Mouse (Mus musculus): Measurements from ENCODE around the gene Tmem175.
A peak's percentile ranks its signal among the peaks of the same experiment; 100 is the strongest.
"Not testable (repeated sequence)": the region's sequence is repeated elsewhere in the genome, so short reads cannot be mapped to it uniquely, and the experiment has no call there.

The Tmem175 gene

DNA sequence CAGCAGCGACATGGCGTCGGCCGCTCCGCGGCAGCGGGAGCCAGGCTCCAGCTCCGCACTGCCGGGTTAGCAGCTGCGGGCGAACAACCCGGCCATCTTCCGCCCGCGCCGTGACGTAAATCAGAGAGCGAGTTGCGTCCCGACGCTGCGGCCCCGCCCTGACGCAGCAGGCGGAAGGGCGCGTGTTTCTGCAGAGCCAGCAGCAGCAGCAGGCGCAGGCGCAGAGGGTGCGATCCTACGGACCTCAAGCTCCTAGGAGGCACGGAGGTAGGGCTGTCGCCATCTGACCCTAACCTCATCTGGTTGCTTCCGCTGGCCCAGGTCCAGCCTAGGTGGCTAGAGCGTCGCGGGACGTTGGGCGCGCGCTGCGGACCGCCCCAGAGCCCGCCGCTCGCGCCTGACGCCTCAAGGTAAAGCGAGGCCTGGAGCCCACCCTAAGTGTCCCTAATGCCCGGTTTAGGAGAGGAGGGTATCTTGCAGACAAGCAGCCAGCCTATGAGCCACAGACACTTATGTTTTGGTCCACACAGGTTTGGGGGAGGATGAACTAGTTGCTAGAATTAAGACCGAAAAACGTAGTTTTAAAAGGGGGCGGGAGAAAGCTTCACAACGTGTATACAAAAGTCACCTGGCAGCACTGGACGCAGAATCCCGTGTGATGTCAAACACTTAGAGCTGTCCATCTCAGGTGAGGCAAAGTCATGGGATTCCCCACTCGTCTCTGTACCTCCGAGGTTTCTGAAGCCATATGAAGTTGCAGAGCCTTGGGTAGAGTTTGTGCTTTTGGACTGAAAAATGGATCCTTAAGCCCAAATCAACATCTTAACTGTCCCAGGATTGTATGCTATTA is at the start of gene Tmem175, which contains the start of gene Gak:
Tmem175 (plus strand) TSS at position 137 of the 850 bp plus-strand sequence.
Gak (minus strand) TSS at position 122 of the 850 bp plus-strand sequence.
- DNase-seq (ENCODE audit: low spot score): peak; percentile 95

- no peak for DNase-seq (ENCODE audit: low spot score)
Observed at GRCm38 (mm10) chr5:108581361-108581891, 48.1 kb upstream of the Tmem175 start.

DNA sequence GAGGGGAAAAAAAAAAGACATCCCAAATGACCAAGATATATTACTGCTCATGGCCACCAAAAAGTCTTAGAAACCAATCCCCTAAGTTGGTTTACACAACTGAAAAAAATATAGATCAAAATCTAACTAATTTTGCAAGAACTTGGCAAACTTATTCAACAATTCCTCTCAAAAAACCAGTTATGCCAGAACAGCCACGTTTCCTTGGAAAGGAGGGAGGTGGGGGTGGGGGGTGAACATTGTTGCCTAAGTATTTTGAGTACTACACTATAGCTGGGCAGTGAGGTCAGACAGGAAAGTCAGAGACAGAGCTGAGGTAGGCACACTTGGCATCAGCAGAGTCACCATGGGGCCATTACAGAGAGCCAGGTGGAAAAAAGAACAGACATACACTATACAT is 29.6 kb upstream of the Tmem175 start:
- no peak for DNase-seq (ENCODE audit: low spot score)

DNA sequence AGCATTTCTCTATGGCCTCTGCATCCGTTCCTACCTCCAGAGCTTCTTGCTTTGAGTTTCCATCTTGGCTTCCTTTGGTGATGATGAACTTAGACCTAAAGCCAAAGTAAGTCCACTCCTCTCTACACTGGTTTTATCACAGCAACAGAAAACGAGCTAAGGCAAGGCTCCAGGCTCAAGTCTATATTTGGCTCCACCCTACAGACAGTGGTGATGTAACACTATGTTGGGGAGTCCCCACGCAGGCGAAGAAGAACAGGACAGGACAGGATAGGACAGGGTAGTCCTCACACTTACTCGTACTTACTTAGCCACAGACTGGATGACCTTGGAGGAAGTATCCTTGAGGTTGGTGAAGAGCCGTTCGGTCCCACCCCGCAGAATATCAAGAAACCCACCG is 27.0 kb upstream of the Tmem175 start:
- no peak for DNase-seq (ENCODE audit: low spot score)

DNA sequence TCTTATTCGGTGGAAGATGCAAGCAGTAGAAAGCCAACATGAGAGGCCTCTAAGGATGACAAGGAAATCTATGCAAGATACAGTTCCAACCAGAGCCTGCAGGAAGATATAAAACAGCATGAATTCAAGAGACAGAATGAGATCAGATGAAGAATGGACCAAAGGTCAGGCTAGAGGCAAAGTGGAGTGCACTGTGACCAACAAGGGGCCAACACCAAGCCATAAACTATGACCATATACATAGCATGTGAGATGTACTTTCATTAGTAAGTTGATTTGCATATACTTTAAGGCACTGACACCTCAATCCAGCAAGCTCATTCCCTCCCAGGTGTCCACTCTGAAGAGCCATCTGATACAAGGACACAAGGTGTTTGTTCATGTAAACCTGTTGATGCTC is 19.1 kb upstream of the Tmem175 start:
- DNase-seq (ENCODE audit: low spot score): no peak

DNA sequence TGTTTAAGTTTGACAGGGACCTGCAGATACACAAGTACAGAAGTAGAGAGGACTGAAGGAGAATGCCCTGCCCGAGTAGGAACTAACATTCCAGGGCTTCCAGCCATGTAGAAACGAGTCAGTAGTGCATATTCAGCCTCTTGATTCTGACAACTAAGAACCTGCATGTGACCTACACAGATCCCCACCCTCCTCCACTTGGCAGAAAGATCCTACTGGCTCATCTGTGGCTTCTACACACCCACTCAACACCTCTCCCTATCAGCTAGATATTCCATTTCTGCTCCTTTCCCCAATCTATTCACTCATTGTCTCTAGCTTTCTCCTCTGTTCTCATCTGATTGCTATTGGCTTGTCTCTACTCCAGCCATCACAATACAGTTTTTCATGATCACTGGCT is 7.7 kb upstream of the Tmem175 start:
- DNase-seq (ENCODE audit: low spot score): no peak

DNA sequence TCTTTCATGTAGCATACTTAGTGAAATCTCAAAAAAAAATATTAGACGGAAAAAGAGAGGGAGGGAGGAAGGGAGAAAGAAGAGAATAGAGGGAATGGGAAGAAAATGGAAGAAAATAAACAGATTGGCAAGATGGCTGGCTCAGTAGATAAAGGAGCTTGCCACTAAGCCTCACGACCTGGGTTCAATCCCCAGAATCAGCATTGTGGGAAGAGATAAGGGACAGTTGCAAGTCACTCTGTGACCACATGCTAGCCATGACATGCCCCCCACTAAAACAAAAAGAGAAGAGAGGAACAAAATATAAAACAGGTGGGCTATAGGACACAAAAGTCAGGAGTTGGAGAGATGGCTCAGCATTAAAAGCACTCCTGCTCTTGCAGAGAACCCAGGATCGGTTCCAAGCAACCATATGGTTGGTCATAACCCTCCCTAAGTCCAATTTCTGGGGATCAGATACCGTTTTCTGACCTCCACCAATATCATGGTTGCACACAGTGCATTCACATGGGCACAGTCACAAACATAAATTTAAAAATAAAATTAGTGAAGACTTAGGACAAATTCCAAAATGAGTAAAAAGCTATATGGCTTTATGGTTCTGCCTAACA is 3.4 kb upstream of the Tmem175 start:
- no peak for DNase-seq (ENCODE audit: low spot score)

DNA sequence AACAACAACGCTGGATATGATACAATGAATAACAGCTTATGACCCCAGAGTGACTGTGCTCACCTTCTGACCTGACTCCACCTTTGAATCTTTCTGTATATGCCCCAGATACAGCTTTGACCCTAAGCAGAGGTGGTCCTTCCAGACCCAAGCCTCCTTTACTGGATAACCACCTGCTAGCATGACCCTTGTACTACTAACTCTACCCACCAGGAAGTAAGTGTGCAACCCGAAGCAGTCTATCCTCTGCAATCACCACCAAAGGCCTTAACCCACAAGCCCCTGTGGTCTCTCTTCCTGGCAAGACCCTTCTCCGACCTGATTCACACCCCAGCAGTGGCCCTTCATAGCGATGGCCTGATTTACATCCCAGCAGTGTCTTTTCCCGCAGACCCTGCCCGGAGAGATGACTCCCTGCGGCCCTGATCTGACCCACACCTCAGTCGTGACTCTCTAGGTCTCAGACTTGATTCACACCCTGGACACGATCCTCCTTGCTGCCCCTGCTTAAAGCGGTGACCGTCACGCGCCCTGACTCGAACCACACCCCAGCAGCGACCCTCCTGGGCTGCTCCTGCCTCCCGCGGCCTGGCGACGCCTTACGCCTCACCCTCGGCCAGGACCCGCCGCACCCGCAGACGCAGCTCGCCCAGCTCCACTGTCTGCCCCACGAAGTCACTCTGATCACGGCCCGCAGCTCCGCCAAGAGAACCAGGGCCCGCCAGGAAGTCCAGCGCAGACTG is 508 bp upstream of the Tmem175 start:
- peak; percentile 39 for DNase-seq (ENCODE audit: low spot score)

DNA sequence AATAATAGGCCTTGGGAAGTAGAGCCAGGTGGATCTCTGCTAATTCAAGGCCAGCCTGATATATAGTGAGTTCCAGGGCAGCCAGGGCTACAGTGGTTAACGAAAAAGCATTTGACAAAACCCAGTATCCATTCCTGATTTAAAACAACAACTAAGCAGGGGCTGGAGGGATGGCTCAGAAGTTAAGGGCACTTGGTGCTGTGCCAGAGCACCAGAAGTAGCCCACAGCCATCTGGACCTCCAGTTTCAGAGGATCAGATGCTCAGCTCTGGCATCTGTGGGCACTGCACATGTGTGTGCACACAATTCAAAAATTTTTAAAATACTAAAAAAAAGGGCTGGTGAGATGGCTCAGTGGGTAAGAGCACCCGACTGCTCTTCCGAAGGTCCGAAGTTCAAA is 4.1 kb downstream of the Tmem175 start:
- DNase-seq (ENCODE audit: low spot score): no peak

DNA sequence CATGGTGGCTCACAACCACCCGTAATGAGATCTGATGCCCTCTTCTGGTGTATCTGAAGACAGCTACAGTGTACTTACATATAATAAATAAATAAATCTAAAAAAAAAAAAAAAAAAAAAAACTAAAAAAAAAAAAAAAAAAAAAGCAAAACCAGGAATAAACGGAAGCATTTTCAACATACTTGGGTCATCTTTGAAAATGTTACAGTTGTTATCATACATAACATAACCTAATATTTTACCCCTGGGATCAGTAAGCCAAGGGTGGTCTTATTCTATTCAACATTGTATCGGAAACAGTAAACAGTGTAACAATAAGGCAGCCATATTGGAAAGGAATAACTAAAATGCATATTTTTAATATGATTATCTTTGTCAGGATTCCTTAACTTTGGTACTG is 4.5 kb downstream of the Tmem175 start:
- DNase-seq (ENCODE audit: low spot score): not testable (repeated sequence)

DNA sequence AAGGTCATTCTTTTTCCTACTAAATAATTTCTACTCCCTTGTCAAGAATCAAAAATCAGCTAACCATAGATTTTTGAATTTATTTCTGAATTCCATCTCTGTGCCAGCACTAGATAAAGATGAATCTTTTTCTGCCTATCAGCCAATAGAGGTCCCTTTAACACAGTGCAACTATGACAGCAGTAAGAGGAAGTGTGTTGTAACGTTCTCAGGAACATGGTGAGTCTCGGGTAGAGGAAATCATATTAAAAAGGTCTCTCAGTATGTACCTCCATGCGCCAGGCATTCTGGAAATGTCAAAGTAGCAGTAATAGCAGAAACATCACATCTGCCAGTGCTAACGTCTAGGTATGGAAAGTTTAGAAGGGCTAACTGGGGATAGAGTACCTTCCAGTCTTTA is 6.6 kb downstream of the Tmem175 start:
- DNase-seq (ENCODE audit: low spot score): no peak

GRCm38 (mm10) chr5:108643674-108644073 is 14.1 kb downstream of the Tmem175 start:
- DNase-seq (ENCODE audit: low spot score): no peak

DNA sequence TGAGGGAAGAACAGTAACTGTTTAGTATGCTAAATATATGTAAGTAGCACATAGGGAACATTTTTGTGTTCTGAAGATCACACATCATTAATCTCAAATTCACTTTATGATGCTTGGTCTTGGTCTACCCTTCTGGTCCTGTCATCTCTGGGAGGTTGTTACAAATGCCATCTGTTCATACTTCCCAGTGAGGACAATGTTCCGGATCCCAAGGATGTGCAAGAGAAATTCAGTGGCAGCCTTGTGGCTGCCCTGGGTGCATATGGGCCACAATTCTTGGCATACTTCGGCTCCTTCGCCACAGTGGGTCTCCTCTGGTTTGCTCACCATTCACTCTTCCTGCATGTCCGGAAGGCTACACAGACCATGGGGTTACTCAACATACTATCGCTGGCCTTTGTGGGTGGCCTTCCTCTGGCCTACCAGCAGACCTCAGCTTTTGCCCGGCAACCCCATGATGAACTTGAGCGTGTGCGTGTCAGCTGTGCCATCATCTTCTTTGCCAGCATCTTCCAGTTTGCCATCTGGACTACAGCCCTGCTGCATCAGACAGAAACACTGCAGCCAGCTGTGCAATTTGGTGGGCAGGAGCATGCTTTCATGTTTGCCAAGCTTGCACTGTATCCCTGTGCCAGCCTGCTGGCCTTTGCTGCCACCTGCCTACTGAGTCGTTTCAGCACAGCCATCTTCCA is 16.2 kb downstream of the Tmem175 start:
- DNase-seq (ENCODE audit: low spot score): no peak

DNA sequence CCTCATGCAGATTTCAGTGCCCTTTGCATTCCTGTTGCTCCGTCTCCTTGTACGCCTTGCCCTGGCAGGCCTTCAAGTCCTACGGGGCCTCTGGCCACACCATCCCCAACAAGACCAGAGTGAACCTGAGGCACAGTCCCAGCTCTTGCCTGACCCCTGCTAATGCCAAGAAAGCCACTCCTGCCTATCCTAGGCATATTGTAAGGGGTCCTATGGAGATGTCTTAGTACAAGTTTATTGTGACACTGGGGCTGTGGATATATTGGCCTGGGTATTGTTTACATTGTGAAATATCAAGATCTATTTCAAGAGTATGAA is 16.7 kb downstream of the Tmem175 start:
- DNase-seq (ENCODE audit: low spot score): no peak

DNA sequence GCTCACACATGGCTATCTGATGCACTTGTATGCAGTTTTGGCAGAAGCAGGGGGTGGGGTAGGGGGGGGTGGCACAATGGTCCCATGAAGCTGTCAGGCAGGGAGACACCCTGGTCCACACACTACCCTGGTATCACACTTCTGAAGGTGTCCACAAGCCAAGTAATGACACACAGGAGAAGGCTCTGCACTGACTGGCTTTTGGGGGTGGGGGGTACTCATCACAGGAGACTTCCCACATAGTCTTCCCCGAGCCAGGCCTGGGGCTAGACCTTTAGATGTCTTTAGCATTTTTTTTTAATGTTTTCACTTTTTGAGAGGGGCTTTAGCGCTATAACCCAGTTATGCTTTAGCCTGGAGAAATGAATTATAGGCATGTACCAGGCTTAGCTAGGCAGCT is 17.7 kb downstream of the Tmem175 start:
- DNase-seq (ENCODE audit: low spot score): no peak

DNA sequence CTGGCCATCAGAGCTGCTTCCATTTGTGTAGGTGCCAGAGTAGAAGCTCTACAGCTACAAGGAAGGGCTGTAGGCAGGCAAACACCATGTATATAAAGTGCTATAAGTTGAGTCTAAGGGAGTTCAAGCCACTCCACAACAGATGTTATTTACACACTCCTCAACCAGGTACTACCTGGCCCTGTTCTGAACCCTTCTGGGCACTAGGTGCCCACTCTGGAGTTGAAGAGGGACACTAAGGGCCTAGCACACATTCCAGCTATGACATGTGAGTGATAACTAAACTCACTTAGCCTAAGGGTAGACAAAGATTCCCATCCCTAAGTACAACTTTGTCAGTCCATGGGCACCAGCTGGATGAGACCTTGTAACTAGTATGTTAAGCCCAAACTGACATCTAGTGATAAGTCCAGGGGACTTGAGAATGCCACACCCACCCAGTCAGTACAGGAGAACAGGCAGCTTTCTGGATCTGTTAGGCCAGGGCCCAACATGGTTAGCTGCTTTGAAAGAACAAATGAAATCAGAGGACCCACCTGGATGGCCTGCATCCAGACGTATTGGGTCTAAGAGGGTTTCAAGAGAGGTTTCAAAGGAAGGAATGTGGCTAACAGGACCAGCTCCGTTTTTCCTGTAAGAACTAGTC is 18.4 kb downstream of the Tmem175 start:
- no peak for DNase-seq (ENCODE audit: low spot score)

GRCm38 (mm10) chr5:108648937-108649576 is 19.5 kb downstream of the Tmem175 start:
- DNase-seq (ENCODE audit: low spot score): no peak

GRCm38 (mm10) chr5:108650341-108650740 is 20.8 kb downstream of the Tmem175 start:
- DNase-seq (ENCODE audit: low spot score): no peak

GRCm38 (mm10) chr5:108651136-108651720 is 21.7 kb downstream of the Tmem175 start:
- no peak for DNase-seq (ENCODE audit: low spot score)

- peak; percentile 57 for DNase-seq (ENCODE audit: low spot score)
Observed at GRCm38 (mm10) chr5:108651823-108652222, 22.3 kb downstream of the Tmem175 start.

GRCm38 (mm10) chr5:108653341-108653740 is 23.8 kb downstream of the Tmem175 start:
- no peak for DNase-seq (ENCODE audit: low spot score)

Measured in T-cell, adult 2 months (primary cell).